Mouse (Mus musculus) MEL (cell line): Measurements from ENCODE around the gene Zfp51. TPM values are rescaled to one million over a fixed set of nuclear protein-coding genes. Genes with fewer than 3 reads are reported as not detected.

Experiments used
- polyA plus RNA-seq, 2 experiments: library from polyadenylated mRNA; stranded (reverse) in 1 of 2; unstranded in 1 of 2; fragments of >175 nt in 1 of 2; fragments of >200 nt in 1 of 2; gene quantifications; 2 replicates each; pipeline versions ENCODE4 v1.2.1 to v1.2.4; 2012; ENCODE audit warnings: low replicate concordance in 2 of 2, low read depth in 1 of 2; ENCODE audit not compliant: insufficient read length in 2 of 2, insufficient read depth in 1 of 2, missing spikeins in 1 of 2
- total RNA-seq: library from RNA; depleted of rRNA; stranded (reverse); fragments of 300-350 nt; gene quantifications from 2 replicates; pipeline ENCODE4 v1.2.3, GENCODE M21; 2012; rRNA removed

The Zfp51 gene
- total and polyA plus RNA-seq, 3 experiments: 3.5 to 5.5 TPM; not detected in 1

Other genes starting within 250 kb of the Zfp51 start
- gene Vmn1r234, start 224.3 kb upstream of the Zfp51 start, total RNA-seq: not detected in 2 replicates
- gene Vmn1r234, start 224.3 kb upstream of the Zfp51 start, polyA plus RNA-seq: not detected
- not detected in 2 replicates for gene Vmn1r235, start 194.0 kb upstream of the Zfp51 start, total RNA-seq
- not detected for gene Vmn1r235, start 194.0 kb upstream of the Zfp51 start, polyA plus RNA-seq
- gene Vmn1r236, start 167.4 kb upstream of the Zfp51 start, total RNA-seq: not detected in 2 replicates
- under 1 TPM in 1 of 2 experiments, not detected in 1; 0.01 TPM for gene Vmn1r236, start 167.4 kb upstream of the Zfp51 start, polyA plus RNA-seq
- gene Vmn1r237, start 138.5 kb upstream of the Zfp51 start, total RNA-seq: not detected in 2 replicates
- not detected for gene Vmn1r237, start 138.5 kb upstream of the Zfp51 start, polyA plus RNA-seq
- not detected in 2 replicates for gene Zfp677, start 66.6 kb upstream of the Zfp51 start, total RNA-seq
- not detected for gene Zfp677, start 66.6 kb upstream of the Zfp51 start, polyA plus RNA-seq
- 2.0 and 2.7 TPM in 2 replicates for gene Zfp54, start 27.1 kb upstream of the Zfp51 start, total RNA-seq
- 1 to 10 TPM in 1 of 2 experiments, not detected in 1; 1.5 TPM for gene Zfp54, start 27.1 kb upstream of the Zfp51 start, polyA plus RNA-seq
- gene Zfp53, start 38.6 kb downstream of the Zfp51 start, total RNA-seq: 1.8 TPM in 2 replicates
- gene Zfp53, start 38.6 kb downstream of the Zfp51 start, polyA plus RNA-seq: 1 to 10 TPM in 1 of 2 experiments, not detected in 1; 2.2 TPM
- 3.5 and 4.0 TPM in 2 replicates for gene Zfp52, start 85.2 kb downstream of the Zfp51 start, total RNA-seq
- 1 to 10 TPM in 1 of 2 experiments, not detected in 1; 2.8 TPM for gene Zfp52, start 85.2 kb downstream of the Zfp51 start, polyA plus RNA-seq
- gene Zfp948, start 116.6 kb downstream of the Zfp51 start, total RNA-seq: 2.3 and 3.5 TPM in 2 replicates
- gene Zfp948, start 116.6 kb downstream of the Zfp51 start, polyA plus RNA-seq: 1 to 10 TPM in 1 of 2 experiments, not detected in 1; 3.2 TPM
- gene Zfp983, start 200.2 kb downstream of the Zfp51 start, total RNA-seq: 0.98 and 1.5 TPM in 2 replicates
- 1 to 10 TPM in 1 of 2 experiments, not detected in 1; 1.0 TPM for gene Zfp983, start 200.2 kb downstream of the Zfp51 start, polyA plus RNA-seq
- 2.0 and 3.2 TPM in 2 replicates for gene Gm10226, start 241.5 kb downstream of the Zfp51 start, total RNA-seq
- gene Gm10226, start 241.5 kb downstream of the Zfp51 start, polyA plus RNA-seq: 1 to 10 TPM in 1 of 2 experiments, not detected in 1; 1.1 TPM